Mouse (Mus musculus) liver, postnatal 0 days (tissue): Measurements from ENCODE around the gene Psmd2. TPM values are rescaled to one million over a fixed set of nuclear protein-coding genes. Genes with fewer than 3 reads are reported as not detected.
"Not testable (repeated sequence)": the region's sequence is repeated elsewhere in the genome, so short reads cannot be mapped to it uniquely, and the experiment has no call there.

ENCODE experiments used
- ATAC-seq: fragments of 200-750 bp; cut with Nextera tagmentation; 2 replicates; pipeline ENCODE4 v1.8.0; 2017; ENCODE audit warnings: mild to moderate bottlenecking, moderate library complexity
- DNase-seq: peaks from one replicate; pipeline ENCODE4 v3.0.0-alpha.2; 2016
- H3K27ac ChIP-seq: fragments of 300-500 bp; sonication (generic); 2 replicates; pipeline ENCODE4 v1.5.1; 2014; ENCODE audit warnings: antibody characterized with exemption, moderate library complexity, mild to moderate bottlenecking, low read depth
- H3K27me3 ChIP-seq: fragments of 300-500 bp; sonication (generic); 2 replicates; pipeline ENCODE4 v1.6.1; 2014; ENCODE audit warnings: low read length, control low read depth, mixed read lengths; ENCODE audit not compliant: insufficient read depth
- H3K36me3 ChIP-seq: fragments of 300-500 bp; sonication (generic); replicated peaks from 2 replicates; pipeline ENCODE4 v1.6.1; 2014; ENCODE audit warnings: mild to moderate bottlenecking, control low read depth, low read length, moderate library complexity, mixed read lengths; ENCODE audit not compliant: insufficient read depth
- H3K4me1 ChIP-seq: fragments of 300-500 bp; sonication (generic); 2 replicates; pipeline ENCODE4 v1.6.1; 2014; ENCODE audit warnings: antibody characterized with exemption, mild to moderate bottlenecking, control low read depth; ENCODE audit not compliant: insufficient read depth
- H3K4me2 ChIP-seq: fragments of 300-500 bp; sonication (generic); 2 replicates; pipeline ENCODE4 v1.6.1; 2014; ENCODE audit warnings: low read depth, mild to moderate bottlenecking, low read length, moderate library complexity, mixed read lengths
- H3K4me3 ChIP-seq: fragments of 300-500 bp; sonication (generic); 2 replicates; pipeline ENCODE4 v1.5.1; 2014; ENCODE audit warnings: low read depth, low read length
- H3K9ac ChIP-seq: fragments of 300-500 bp; sonication (generic); replicated peaks from 2 replicates; pipeline ENCODE4 v1.6.1; 2014; ENCODE audit warnings: mild to moderate bottlenecking, moderate library complexity
- H3K9me3 ChIP-seq: fragments of 300-500 bp; sonication (generic); 2 replicates; pipeline ENCODE4 v1.6.1; 2016; ENCODE audit warnings: mild to moderate bottlenecking, control low read depth, low read length, mixed read lengths
- CTCF ChIP-seq: sonication (generic); IDR thresholded peaks from 2 replicates; pipeline ENCODE4 v1.5.1; 2016; ENCODE audit warnings: antibody characterized with exemption, low read depth
- EP300 ChIP-seq: IDR thresholded peaks from 2 replicates; pipeline ENCODE4 v1.6.1; 2016; ENCODE audit warnings: antibody characterized with exemption, low read depth, mild to moderate bottlenecking
- WGBS: fragments of 180-500 bp; shearing (Covaris S2); extraction: QIAGEN DNeasy Blood & Tissue Kit; methylation state at CpG from one replicate; pipeline ENCODE4 v1.1.7; 2014; ENCODE audit not compliant: insufficient replicate concordance; 5-methylcytosine and 5-hydroxymethylcytosine counted together
- polyA plus RNA-seq: library from polyadenylated mRNA; unstranded; fragments of >200 nt; fragmentation: Nextera tagmentation; extraction: Ambion mirVana; gene quantifications from 2 replicates; pipeline ENCODE4 v1.2.1, GENCODE M21; 2015

Psmd2 gene
- polyA plus RNA-seq, 1 experiment from 2014 or later = 110 TPM

- 78% methylated on average over 7 of the region's 7 CpGs for WGBS
- H3K27me3 ChIP-seq = 0 out of 2 replicates have a peak, but pooled peaks cover 2% of the 10 kb centered on the region
- H3K9ac ChIP-seq = no peak overlapping the region
- ATAC-seq = no peak
- H3K4me2 ChIP-seq = no peak overlapping the region
- H3K9me3 ChIP-seq = no peaks in the 10 kb centered on the region
- no peaks in the 10 kb centered on the region for H3K36me3 ChIP-seq
- TF ChIP-seq CTCF = no peak
- TF ChIP-seq EP300 = no peak
- H3K27ac ChIP-seq = no peak overlapping the region
- H3K4me3 ChIP-seq = no peak overlapping the region
- H3K4me1 ChIP-seq = 0 out of 2 replicates have a peak, but pooled peaks cover 2% of the 10 kb centered on the region
- DNase-seq = no peak
Measured at GRCm38 (mm10) chr16:20643911-20644310, 7.5 kb upstream of the Psmd2 start.

- 7% methylated on average over 12 of the region's 12 CpGs for WGBS
- H3K4me2 ChIP-seq = peak overlapping the region; percentile 89
- TF ChIP-seq CTCF (no peak), EP300 (no peak)
- ATAC-seq (peak; percentile 46), DNase-seq (no peak)
- H3K9me3 ChIP-seq = no peaks in the 10 kb centered on the region
- peaks cover 23% of the 10 kb centered on the region for H3K36me3 ChIP-seq
- peak overlapping the region; percentile 73 for H3K27ac ChIP-seq
- peak overlapping the region; percentile 95 for H3K9ac ChIP-seq
- H3K4me3 ChIP-seq = peak overlapping the region; percentile 97
- peaks cover 16% of the 10 kb centered on the region for H3K4me1 ChIP-seq
- no peaks in the 10 kb centered on the region for H3K27me3 ChIP-seq
Measured at GRCm38 (mm10) chr16:20651947-20652310, 477 bp downstream of the Psmd2 start.

- ATAC-seq (no peak), DNase-seq (no peak)
- Histone ChIP-seq H3K27ac (no peak overlapping the region), H3K36me3 (peaks cover 32% of the 10 kb centered on the region), H3K4me2 (peak overlapping the region; percentile 89; the same call in 1 of the 2 replicates), H3K4me3 (no peak overlapping the region), H3K4me1 (peaks cover 16% of the 10 kb centered on the region), H3K27me3 (no peaks in the 10 kb centered on the region), H3K9ac (no peak overlapping the region), H3K9me3 (no peaks in the 10 kb centered on the region)
- TF ChIP-seq EP300 = no peak
- no peak for TF ChIP-seq CTCF
- WGBS = 48% methylated on average over 2 of the region's 2 CpGs
Measured at GRCm38 (mm10) chr16:20653315-20653714, 1.9 kb downstream of the Psmd2 start.

GRCm38 (mm10) chr16:20657661-20658060, 6.2 kb downstream of the Psmd2 start:
- Histone ChIP-seq H3K36me3 (peaks cover 69% of the 10 kb centered on the region), H3K4me3 (no peak overlapping the region), H3K9me3 (no peaks in the 10 kb centered on the region), H3K4me1 (peaks cover 5% of the 10 kb centered on the region), H3K9ac (no peak overlapping the region), H3K27ac (no peak overlapping the region), H3K27me3 (no peaks in the 10 kb centered on the region), H3K4me2 (no peak overlapping the region)
- ATAC-seq (no peak), DNase-seq (no peak)
- WGBS = 81% methylated on average over 4 of the region's 4 CpGs
- TF ChIP-seq EP300 (no peak), CTCF (no peak)

- DNase-seq, H3K36me3 ChIP-seq, H3K9me3 ChIP-seq, H3K27me3 ChIP-seq, H3K4me1 ChIP-seq, H3K4me2 ChIP-seq, H3K9ac ChIP-seq, H3K27ac ChIP-seq, ATAC-seq, H3K4me3 ChIP-seq: not testable (repeated sequence)
- WGBS = 75% methylated on average over 3 of the region's 6 CpGs
Measured at GRCm38 (mm10) chr16:20668013-20668412, 16.6 kb downstream of the Psmd2 start, which contains the start of gene Eif4g1. Gene Eif4g1, plus strand, starts transcription at chr16:20668313.

GRCm38 (mm10) chr16:20670291-20670690, 18.8 kb downstream of the Psmd2 start:
- no peak overlapping the region for H3K27ac ChIP-seq
- no peak overlapping the region for H3K9ac ChIP-seq
- 82% methylated on average over 3 of the region's 3 CpGs for WGBS
- H3K4me1 ChIP-seq = peaks cover 21% of the 10 kb centered on the region
- no peaks in the 10 kb centered on the region for H3K9me3 ChIP-seq
- H3K4me2 ChIP-seq = no peak overlapping the region
- DNase-seq (no peak), ATAC-seq (no peak)
- no peaks in the 10 kb centered on the region for H3K27me3 ChIP-seq
- H3K36me3 ChIP-seq = peaks cover 8% of the 10 kb centered on the region
- H3K4me3 ChIP-seq = no peak overlapping the region
- TF ChIP-seq CTCF (no peak), EP300 (no peak)

- ATAC-seq (no peak), DNase-seq (no peak)
- no peak overlapping the region for H3K9ac ChIP-seq
- H3K4me2 ChIP-seq = peak overlapping the region; percentile 87
- TF ChIP-seq CTCF (no peak), EP300 (no peak)
- H3K27ac ChIP-seq = peak overlapping the region; percentile 58
- 16% methylated on average over 6 of the region's 6 CpGs for WGBS
- peaks cover 25% of the 10 kb centered on the region for H3K4me1 ChIP-seq
- no peaks in the 10 kb centered on the region for H3K9me3 ChIP-seq
- peaks cover 23% of the 10 kb centered on the region for H3K36me3 ChIP-seq
- no peaks in the 10 kb centered on the region for H3K27me3 ChIP-seq
- H3K4me3 ChIP-seq = peak overlapping the region; percentile 92
Measured at GRCm38 (mm10) chr16:20671886-20672285, 20.4 kb downstream of the Psmd2 start.
